Mouse (Mus musculus) testis, adult 2 months (tissue): ENCODE results near the gene Mrrf.

Experiments used
- CTCF ChIP-seq: fragments of 200-500 bp; IDR thresholded peaks from 2 replicates; pipeline ENCODE4 v1.5.1; 2012; ENCODE audit warnings: low read depth, mild to moderate bottlenecking, inconsistent platforms, low read length, moderate library complexity; ENCODE audit not compliant: control insufficient read depth, insufficient read depth, insufficient replicate concordance
- POLR2A ChIP-seq: fragments of 200-500 bp; IDR thresholded peaks from 2 replicates; pipeline ENCODE4 v1.6.1; 2012; ENCODE audit warnings: low read depth, mild to moderate bottlenecking, inconsistent platforms, low read length, moderate library complexity; ENCODE audit not compliant: control insufficient read depth

GRCm38 (mm10) chr2:36108615-36109014 lies 27.6 kb upstream of the Mrrf start:
- TF ChIP-seq CTCF: no peak
- TF ChIP-seq POLR2A: no peak
